Mouse (Mus musculus) CH12.LX (cell line): ENCODE measurements around the gene Epb41l1. TPM values are rescaled to one million over a fixed set of nuclear protein-coding genes. Genes with fewer than 3 reads are reported as not detected.

Experiments used
- DNase-seq: peaks from one replicate; pipeline ENCODE4 v3.0.0-alpha.2; 2013; ENCODE audit errors: extremely low read depth
- H3K27ac ChIP-seq: 2 replicates; pipeline ENCODE4 v1.5.1; 2012; ENCODE audit warnings: low read depth, mild to moderate bottlenecking, control low read depth, moderate library complexity; ENCODE audit not compliant: insufficient read depth
- H3K27me3 ChIP-seq: replicated peaks from 2 replicates; pipeline ENCODE3; 2012; ENCODE audit warnings: inconsistent platforms
- H3K36me3 ChIP-seq, 2 experiments: replicated peaks in 1 of 2; 2 replicates each; pipeline versions ENCODE3 to v1.6.1; 2012; ENCODE audit warnings: inconsistent platforms in 1 of 2, low read length in 1 of 2, mild to moderate bottlenecking in 1 of 2, mixed read lengths in 1 of 2, moderate library complexity in 1 of 2; ENCODE audit not compliant: control insufficient read depth in 1 of 2, insufficient read depth in 1 of 2
- H3K4me1 ChIP-seq, 2 experiments: 2 replicates each; pipeline ENCODE4 v1.6.1; 2012; ENCODE audit warnings: inconsistent platforms in 1 of 2, moderate library complexity in 1 of 2; ENCODE audit not compliant: insufficient read depth in 2 of 2, control insufficient read depth in 1 of 2
- H3K4me2 ChIP-seq: 2 replicates; pipeline ENCODE4 v1.6.1; 2012; ENCODE audit warnings: low read depth, mild to moderate bottlenecking, control low read depth; ENCODE audit not compliant: poor library complexity, insufficient read depth, severe bottlenecking
- H3K4me3 ChIP-seq, 3 experiments: fragments of 150-350 bp in 1 of 3; sonication (generic) in 1 of 3; replicated peaks in 1 of 3; 2 replicates each; pipeline versions ENCODE3 to v1.5.1; 2011 to 2012; ENCODE audit warnings: low read depth in 2 of 3, low read length in 2 of 3, mild to moderate bottlenecking in 2 of 3, moderate library complexity in 2 of 3, control low read depth in 1 of 3, improper control_type of control experiment in 1 of 3, inconsistent platforms in 1 of 3, mixed read lengths in 1 of 3; ENCODE audit not compliant: poor library complexity in 1 of 3
- H3K79me2 ChIP-seq: replicated peaks from 2 replicates; pipeline ENCODE4 v1.6.1; 2012; ENCODE audit warnings: mild to moderate bottlenecking, moderate library complexity; ENCODE audit not compliant: control insufficient read depth, poor library complexity, insufficient read depth, severe bottlenecking; ENCODE audit errors: extremely low read depth
- H3K9ac ChIP-seq: 2 replicates; pipeline ENCODE4 v1.6.1; 2012; ENCODE audit warnings: low read depth, mild to moderate bottlenecking, control low read depth, moderate library complexity; ENCODE audit not compliant: insufficient read depth
- H3K9me3 ChIP-seq: replicated peaks from 2 replicates; pipeline ENCODE3; 2012; ENCODE audit warnings: low read length, inconsistent platforms, mixed read lengths
- CHD2 ChIP-seq: IDR thresholded peaks from 2 replicates; pipeline ENCODE4 v1.6.1; 2011; ENCODE audit warnings: low read length, improper control_type of control experiment
- EP300 ChIP-seq: IDR thresholded peaks from 2 replicates; pipeline ENCODE4 v1.6.1; 2011; ENCODE audit warnings: low read length, improper control_type of control experiment
- ETS1 ChIP-seq: conservative IDR thresholded peaks from 2 replicates; pipeline ENCODE4 v1.6.1; 2012; ENCODE audit warnings: low read depth, mild to moderate bottlenecking, inconsistent platforms, low read length, improper control_type of control experiment, moderate library complexity
- GABPA ChIP-seq: IDR thresholded peaks from 2 replicates; pipeline ENCODE4 v1.6.1; 2012; ENCODE audit warnings: low read depth, low read length, improper control_type of control experiment, inconsistent platforms; ENCODE audit not compliant: insufficient replicate concordance
- HCFC1 ChIP-seq: IDR thresholded peaks from 2 replicates; pipeline ENCODE4 v1.6.1; 2012; ENCODE audit warnings: low read depth, mild to moderate bottlenecking, inconsistent platforms, low read length, improper control_type of control experiment
- IRF4 ChIP-seq: IDR thresholded peaks from 2 replicates; pipeline ENCODE4 v1.6.1; 2014; ENCODE audit warnings: low read depth, mild to moderate bottlenecking, inconsistent platforms, low read length, improper control_type of control experiment
- JUND ChIP-seq: conservative IDR thresholded peaks from 2 replicates; pipeline ENCODE4 v1.6.1; 2011; ENCODE audit warnings: low read depth, low read length, improper control_type of control experiment
- KAT2A ChIP-seq: IDR thresholded peaks from 2 replicates; pipeline ENCODE4 v1.6.1; 2012; ENCODE audit warnings: low read length, improper control_type of control experiment, inconsistent platforms; ENCODE audit not compliant: insufficient replicate concordance
- MAFK ChIP-seq: IDR thresholded peaks from 2 replicates; pipeline ENCODE4 v1.6.1; 2011; ENCODE audit warnings: low read length, improper control_type of control experiment; ENCODE audit not compliant: insufficient replicate concordance
- MAZ ChIP-seq: IDR thresholded peaks from 2 replicates; pipeline ENCODE4 v1.6.1; 2012; ENCODE audit warnings: low read depth, mild to moderate bottlenecking, inconsistent platforms, low read length, improper control_type of control experiment, moderate library complexity
- MEF2A ChIP-seq: IDR thresholded peaks from 2 replicates; pipeline ENCODE4 v1.6.1; 2014; ENCODE audit warnings: low read depth, mild to moderate bottlenecking, inconsistent platforms, low read length, improper control_type of control experiment, borderline replicate concordance
- MYC ChIP-seq: IDR thresholded peaks from 2 replicates; pipeline ENCODE4 v1.6.1; 2011; ENCODE audit warnings: low read depth, mild to moderate bottlenecking, improper control_type of control experiment, low read length
- POLR2AphosphoS2 ChIP-seq: IDR thresholded peaks from 2 replicates; pipeline ENCODE4 v1.6.1; 2011; ENCODE audit warnings: low read depth, low read length, improper control_type of control experiment
- RAD21 ChIP-seq: IDR thresholded peaks from 2 replicates; pipeline ENCODE4 v1.6.1; 2011; ENCODE audit warnings: low read depth, mild to moderate bottlenecking, low read length, improper control_type of control experiment, moderate library complexity
- SMC3 ChIP-seq: IDR thresholded peaks from 2 replicates; pipeline ENCODE4 v1.6.1; 2011; ENCODE audit warnings: low read depth, low read length, improper control_type of control experiment
- TBP ChIP-seq: conservative IDR thresholded peaks from 2 replicates; pipeline ENCODE4 v1.6.1; 2011; ENCODE audit warnings: low read depth, low read length, improper control_type of control experiment
- TCF12 ChIP-seq: IDR thresholded peaks from 2 replicates; pipeline ENCODE4 v1.6.1; 2014; ENCODE audit warnings: low read depth, mild to moderate bottlenecking, inconsistent platforms, low read length, improper control_type of control experiment
- ZMIZ1 ChIP-seq: IDR thresholded peaks from 2 replicates; pipeline ENCODE4 v1.6.1; 2012; ENCODE audit warnings: low read depth, mild to moderate bottlenecking, inconsistent platforms, low read length, improper control_type of control experiment
- dilution Hi-C: fragments of 300-500 bp; cut with MboI; formaldehyde crosslinking; loops from 2 replicates; pipeline ENCODE4 v1.14.3; 2020; ENCODE audit warnings: low sequenced_read_pairs; ENCODE audit not compliant: extremely low pct_unique_long_range_greater_than_20kb, extremely low pct_ligation_motif_present
- in situ Hi-C: fragments of 300-500 bp; cut with MboI; formaldehyde crosslinking; loops from 3 replicates; pipeline ENCODE4 v1.14.3; 2019; ENCODE audit warnings: low sequenced_read_pairs, low pct_ligation_motif_present, low pct_unique_long_range_greater_than_20kb, mixed read lengths
- polyA plus RNA-seq: library from polyadenylated mRNA; unstranded; fragments of >175 nt; gene quantifications from 2 replicates; pipeline ENCODE4 v1.2.1, GENCODE M21; 2012; ENCODE audit warnings: low read depth; ENCODE audit not compliant: insufficient read length
- total RNA-seq, 2 experiments: library from RNA; depleted of rRNA; stranded (reverse); fragments of 300-350 nt in 1 of 2; fragments of >200 nt in 1 of 2; gene quantifications; 2 replicates each; pipeline ENCODE4 v1.2.3; 2012 to 2014

Gene Epb41l1
- total and polyA plus RNA-seq, 3 experiments, result 0.21 TPM; not detected in 2

- DNase-seq, result no peak
- H3K9ac ChIP-seq, result no peak overlapping the region
- no peaks in the 10 kb centered on the region for H3K9me3 ChIP-seq
- no peak overlapping the region for H3K27ac ChIP-seq
- H3K27me3 ChIP-seq, result peaks cover 76% of the 10 kb centered on the region
- H3K79me2 ChIP-seq, result no peaks in the 10 kb centered on the region
- H3K36me3 ChIP-seq, result no peaks in the 10 kb centered on the region
- H3K4me1 ChIP-seq, result no peaks in the 10 kb centered on the region
- dilution Hi-C loops, result no loop called here
- no peak overlapping the region for H3K4me3 ChIP-seq
- in situ Hi-C loops, result loop anchor here (5.0 kb wide), 1 partner anchor 169 kb away; no protein-coding TSS in a partner anchor
- no peak for TF ChIP-seq EP300
- TF ChIP-seq MEF2A, result no peak
- TF ChIP-seq, all 38 proteins: peak for 0
- H3K4me2 ChIP-seq, result no peak overlapping the region
Observed at GRCm38 (mm10) chr2:156533160-156533559, 112.5 kb downstream of the Epb41l1 start.

DNA sequence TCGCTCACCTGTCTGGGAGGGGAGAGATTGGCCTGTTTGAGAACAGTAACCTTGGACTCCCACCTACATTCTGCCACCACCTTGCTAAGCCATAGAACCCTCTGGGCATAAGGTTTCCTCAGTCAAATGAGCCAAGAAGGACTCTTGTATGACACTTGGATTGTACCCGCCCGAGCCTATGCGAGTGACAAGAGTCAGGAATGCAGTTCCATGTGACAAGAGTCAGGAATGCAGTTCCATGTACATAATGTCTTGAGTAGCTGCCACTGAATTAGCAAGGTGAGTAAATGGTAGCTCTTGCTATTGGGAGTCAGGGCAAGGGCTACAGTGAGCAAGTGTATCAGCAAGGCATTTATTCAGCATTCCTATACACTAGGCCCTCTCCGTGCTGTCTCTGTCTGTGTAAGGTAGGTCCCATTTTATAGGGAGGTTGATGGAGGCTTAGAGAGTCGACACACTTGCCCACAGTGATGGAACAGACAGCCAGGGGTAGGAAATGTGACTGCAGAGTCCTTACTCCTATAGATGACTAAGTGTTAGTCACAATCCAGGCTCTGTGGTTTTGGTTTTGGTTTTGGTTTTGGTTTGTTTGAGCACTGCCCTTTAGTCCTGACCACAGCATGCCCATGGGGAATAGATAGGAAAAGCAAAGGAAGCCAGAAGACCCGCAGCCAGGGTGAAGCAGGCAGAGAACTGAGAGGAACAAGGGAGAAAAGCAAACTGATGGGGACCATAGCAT is 118.3 kb downstream of the Epb41l1 start:
- Histone ChIP-seq H3K79me2 (no peaks in the 10 kb centered on the region), H3K9ac (no peak overlapping the region), H3K27me3 (peaks cover 46% of the 10 kb centered on the region)
- dilution Hi-C loops, result no loop called here
- TF ChIP-seq MYC, result no peak
- TF ChIP-seq HCFC1, result no peak
- no peak for TF ChIP-seq TBP
- 0 out of 2 replicates have a peak, but pooled peaks have one; percentile 24 for TF ChIP-seq TCF12
- TF ChIP-seq JUND, result no peak
- TF ChIP-seq EP300, result peak; percentile 59
- TF ChIP-seq ETS1, result peak; percentile 66
- TF ChIP-seq IRF4, result peak; percentile 55
- TF ChIP-seq SMC3, result no peak
- TF ChIP-seq MAZ, result no peak
- no peak for TF ChIP-seq KAT2A
- no peak for TF ChIP-seq ZMIZ1
- TF ChIP-seq RAD21, result no peak
- no peak for TF ChIP-seq GABPA
- TF ChIP-seq CHD2, result no peak
- no peak for TF ChIP-seq POLR2AphosphoS2
- TF ChIP-seq MAFK, result peak; percentile 58; the same call in 1 of the 2 replicates
- TF ChIP-seq, all 38 proteins: peak for 5
- H3K4me2 ChIP-seq, result peak overlapping the region; percentile 48
- H3K9me3 ChIP-seq, result no peaks in the 10 kb centered on the region
- H3K27ac ChIP-seq, result no peak overlapping the region
- no peaks in the 10 kb centered on the region for H3K36me3 ChIP-seq
- in situ Hi-C loops, result no loop called here
- DNase-seq, result peak; percentile 27
- peaks cover 9 to 13% of the 10 kb centered on the region in 2 experiments for H3K4me1 ChIP-seq
- no peak overlapping the region for H3K4me3 ChIP-seq
